Mouse (Mus musculus) hematopoietic stem cell, adult 5-6 weeks (primary cell): Measurements from ENCODE around the gene Il15. TPM values are rescaled to one million over a fixed set of nuclear protein-coding genes. Genes with fewer than 3 reads are reported as not detected.
A peak's percentile ranks its signal among the peaks of the same experiment; 100 is the strongest.

Experiments
- ATAC-seq, 2 experiments: fragments of 125-278 bp in 1 of 2; replicated peaks in 1 of 2; 2 replicates each; pipeline ENCODE4 v1.8.0; 2016 to 2017; ENCODE audit warnings: inconsistent platforms in 2 of 2, mild to moderate bottlenecking in 2 of 2, moderate number of reproducible peaks in 2 of 2, low read depth in 1 of 2, moderate TSS enrichment in 1 of 2; ENCODE audit not compliant: low FRiP score in 2 of 2, poor library complexity in 2 of 2, severe bottlenecking in 2 of 2, insufficient read depth in 1 of 2, low TSS enrichment in 1 of 2
- total RNA-seq: library from RNA; stranded (forward); fragments of 172-1452, 232-1000 nt; gene quantifications from 2 replicates; pipeline ENCODE4 v1.2.3, GENCODE M21; 2017

Il15 gene
- total RNA-seq, 1 experiment from 2014 or later, result 63.1 TPM

- ATAC-seq, result no peak
Observed at GRCm38 (mm10) chr8:82382316-82382715, 20.7 kb downstream of the Il15 start.

GRCm38 (mm10) chr8:82374470-82374869 is 28.6 kb downstream of the Il15 start:
- peak; percentile 85 to 94 for ATAC-seq

- ATAC-seq, result no peak
Observed at GRCm38 (mm10) chr8:82372846-82373245, 30.2 kb downstream of the Il15 start.

- peak in 1 of 2 experiments; percentile 42; a peak in 1 of 4 replicates for ATAC-seq
Observed at GRCm38 (mm10) chr8:82370657-82371056, 32.4 kb downstream of the Il15 start.

- ATAC-seq, result no peak; a peak in 1 of 4 replicates
Observed at GRCm38 (mm10) chr8:82361061-82361460, 42.0 kb downstream of the Il15 start.

GRCm38 (mm10) chr8:82356091-82356490 is 46.9 kb downstream of the Il15 start:
- no peak for ATAC-seq

GRCm38 (mm10) chr8:82351268-82351943 is 51.6 kb downstream of the Il15 start:
- ATAC-seq, result peak; percentile 17 to 62; a peak in 1 of 4 replicates

- ATAC-seq, result no peak
Observed at GRCm38 (mm10) chr8:82349299-82349698, 53.7 kb downstream of the Il15 start.

GRCm38 (mm10) chr8:82346485-82346884 is 56.5 kb downstream of the Il15 start:
- ATAC-seq, result no peak

GRCm38 (mm10) chr8:82331675-82332234 is 71.3 kb downstream of the Il15 start:
- ATAC-seq, result no peak

- ATAC-seq, result no peak
Observed at GRCm38 (mm10) chr8:82327986-82328652, 74.9 kb downstream of the Il15 start.

GRCm38 (mm10) chr8:82326061-82326460 is 77.0 kb downstream of the Il15 start:
- ATAC-seq, result no peak

- no peak for ATAC-seq
Observed at GRCm38 (mm10) chr8:82325586-82325985, 77.4 kb downstream of the Il15 start.

- no peak for ATAC-seq
Observed at GRCm38 (mm10) chr8:82317446-82317845, 85.6 kb downstream of the Il15 start.

- ATAC-seq, result no peak
Observed at GRCm38 (mm10) chr8:82306424-82306823, 96.6 kb downstream of the Il15 start.

- no peak for ATAC-seq
Observed at GRCm38 (mm10) chr8:82296256-82296655, 106.8 kb downstream of the Il15 start.

GRCm38 (mm10) chr8:82291659-82292058 is 111.4 kb downstream of the Il15 start:
- no peak for ATAC-seq

- ATAC-seq, result no peak
Observed at GRCm38 (mm10) chr8:82285866-82286265, 117.2 kb downstream of the Il15 start.
